Mouse (Mus musculus) cortical plate, adult 2 months (tissue): ENCODE results near the gene Rbbp6.

ENCODE experiments used
- CTCF ChIP-seq: fragments of 200-500 bp; IDR thresholded peaks from 2 replicates; pipeline ENCODE4 v1.5.1; 2011; ENCODE audit warnings: mild to moderate bottlenecking, control low read depth, low read length; ENCODE audit not compliant: insufficient read depth; ENCODE audit errors: extremely low read depth
- POLR2A ChIP-seq: fragments of 200-500 bp; IDR thresholded peaks from 2 replicates; pipeline ENCODE4 v1.6.1; 2011; ENCODE audit warnings: mild to moderate bottlenecking, low read length, control low read depth; ENCODE audit not compliant: insufficient read depth; ENCODE audit errors: extremely low read depth

GRCm38 (mm10) chr7:122939181-122939580 is 26.3 kb upstream of the Rbbp6 start:
- TF ChIP-seq CTCF (no peak), POLR2A (no peak)
